Mouse (Mus musculus) macrophage (primary cell): ENCODE data around the gene Cd151. TPM values are rescaled to one million over a fixed set of nuclear protein-coding genes. Genes with fewer than 3 reads are reported as not detected.

ENCODE experiments used
- H3K27ac ChIP-seq: fragments of 350-480 bp; formaldehyde crosslinking; 2 replicates; pipeline ENCODE4 v1.9.0; 2021
- H3K36me3 ChIP-seq: fragments of 350-480 bp; formaldehyde crosslinking; 2 replicates; pipeline ENCODE4 v1.9.0; 2021; ENCODE audit errors: inconsistent target
- H3K4me3 ChIP-seq: fragments of 350-480 bp; formaldehyde crosslinking; 2 replicates; pipeline ENCODE4 v1.9.0; 2021; ENCODE audit errors: inconsistent target
- H3K79me2 ChIP-seq: fragments of 350-480 bp; formaldehyde crosslinking; 2 replicates; pipeline ENCODE4 v1.9.0; 2021; ENCODE audit errors: inconsistent target
- WGBS: methylation state at CpG from one replicate; pipeline ENCODE4 v1.1.7; 2026; ENCODE audit warnings: inconsistent platforms; ENCODE audit not compliant: missing documents; 5-methylcytosine and 5-hydroxymethylcytosine counted together
- polyA plus RNA-seq: library from polyadenylated mRNA; stranded (reverse); fragments of 250-400 nt; gene quantifications from 3 replicates; pipeline ENCODE4 v1.2.4, GENCODE M21; 2018; ENCODE audit warnings: inconsistent platforms

Gene Cd151
- polyA plus RNA-seq, 1 experiment from 2014 or later: 60.3 TPM

GRCm38 (mm10) chr7:141432741-141433516, 34.3 kb upstream of the Cd151 start:
- Histone ChIP-seq H3K36me3 (peaks cover 37% of the 10 kb centered on the region), H3K4me3 (no peak overlapping the region), H3K27ac (no peak overlapping the region), H3K79me2 (peaks cover 35% of the 10 kb centered on the region)
- 89% methylated on average over 5 of the region's 6 CpGs for WGBS

DNA sequence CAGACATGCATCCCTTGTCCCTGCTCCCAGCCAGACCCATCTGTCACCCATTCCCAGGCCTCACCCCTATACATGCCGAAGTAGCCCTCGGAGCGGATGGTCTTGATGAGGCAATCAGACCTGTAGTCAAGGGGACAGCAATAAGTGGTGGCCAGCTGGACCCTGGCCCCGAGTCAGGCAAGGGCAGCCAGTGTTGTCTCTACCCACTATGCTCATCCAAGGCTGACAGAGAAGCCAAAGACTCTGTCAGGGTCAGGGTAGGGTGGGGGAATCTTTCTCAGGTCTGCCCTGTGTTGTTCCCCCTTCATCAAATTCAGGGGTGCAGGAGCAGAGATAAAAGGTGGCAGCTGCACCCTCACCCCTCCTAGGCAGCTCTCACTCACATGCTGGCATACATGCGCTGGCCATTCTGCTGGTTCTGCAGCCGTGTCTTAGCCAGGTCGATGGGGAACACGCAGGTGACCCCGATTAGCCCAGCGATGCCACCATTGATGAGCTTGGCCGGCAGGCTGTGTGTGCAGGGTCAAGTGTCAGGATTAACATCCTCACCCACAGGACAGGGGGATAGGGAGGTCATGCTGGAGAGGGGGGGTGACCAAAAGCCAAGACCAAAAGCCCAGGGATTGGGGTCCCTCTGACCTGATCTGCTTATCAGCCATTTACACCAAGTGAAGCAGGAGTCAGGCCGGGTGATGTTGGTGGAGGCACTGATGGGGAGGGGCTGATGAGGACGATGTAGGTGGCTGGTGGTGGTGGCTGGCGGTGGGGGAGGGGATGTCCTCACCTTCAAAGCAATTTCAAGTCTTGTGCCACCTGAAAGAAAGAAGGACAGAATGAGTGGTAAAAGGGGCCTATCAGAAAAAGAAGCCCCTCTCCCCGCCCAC, 33.4 kb upstream of the Cd151 start:
- H3K4me3 ChIP-seq: peak overlapping the region; percentile 57
- WGBS: 90% methylated on average over 15 of the region's 15 CpGs
- peaks cover 35% of the 10 kb centered on the region for H3K79me2 ChIP-seq
- no peak overlapping the region for H3K27ac ChIP-seq
- peaks cover 37% of the 10 kb centered on the region for H3K36me3 ChIP-seq

DNA sequence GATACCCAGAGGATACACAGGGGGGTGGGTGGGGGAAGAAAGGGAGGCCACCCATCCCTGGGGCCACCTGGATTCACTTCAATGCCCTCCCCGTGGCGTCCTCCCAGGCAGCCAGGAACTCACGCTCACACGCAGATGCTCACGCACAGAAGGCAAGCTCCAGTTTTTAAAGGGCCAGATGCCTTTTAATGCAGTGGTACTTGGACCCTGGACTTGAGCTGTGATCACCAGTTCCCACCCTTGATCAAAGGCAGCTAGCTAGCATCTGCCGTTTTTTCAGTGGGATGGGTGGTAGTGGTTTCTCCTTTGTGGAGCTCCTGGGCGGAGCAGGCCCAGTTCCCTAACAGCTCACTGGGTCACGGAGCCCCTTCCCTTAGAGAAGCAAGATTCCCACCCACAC, 32.7 kb upstream of the Cd151 start:
- peak overlapping the region; percentile 27 for H3K27ac ChIP-seq
- H3K4me3 ChIP-seq: peak overlapping the region; percentile 57
- H3K36me3 ChIP-seq: peaks cover 37% of the 10 kb centered on the region
- H3K79me2 ChIP-seq: peaks cover 35% of the 10 kb centered on the region
- WGBS: 29% methylated on average over 8 of the region's 8 CpGs

GRCm38 (mm10) chr7:141435129-141435855, 31.9 kb upstream of the Cd151 start:
- Histone ChIP-seq H3K27ac (peak overlapping the region; percentile 61), H3K4me3 (peak overlapping the region; percentile 57), H3K36me3 (peaks cover 34% of the 10 kb centered on the region), H3K79me2 (peaks cover 35% of the 10 kb centered on the region)
- 5% methylated on average over 17 of the region's 17 CpGs for WGBS

DNA sequence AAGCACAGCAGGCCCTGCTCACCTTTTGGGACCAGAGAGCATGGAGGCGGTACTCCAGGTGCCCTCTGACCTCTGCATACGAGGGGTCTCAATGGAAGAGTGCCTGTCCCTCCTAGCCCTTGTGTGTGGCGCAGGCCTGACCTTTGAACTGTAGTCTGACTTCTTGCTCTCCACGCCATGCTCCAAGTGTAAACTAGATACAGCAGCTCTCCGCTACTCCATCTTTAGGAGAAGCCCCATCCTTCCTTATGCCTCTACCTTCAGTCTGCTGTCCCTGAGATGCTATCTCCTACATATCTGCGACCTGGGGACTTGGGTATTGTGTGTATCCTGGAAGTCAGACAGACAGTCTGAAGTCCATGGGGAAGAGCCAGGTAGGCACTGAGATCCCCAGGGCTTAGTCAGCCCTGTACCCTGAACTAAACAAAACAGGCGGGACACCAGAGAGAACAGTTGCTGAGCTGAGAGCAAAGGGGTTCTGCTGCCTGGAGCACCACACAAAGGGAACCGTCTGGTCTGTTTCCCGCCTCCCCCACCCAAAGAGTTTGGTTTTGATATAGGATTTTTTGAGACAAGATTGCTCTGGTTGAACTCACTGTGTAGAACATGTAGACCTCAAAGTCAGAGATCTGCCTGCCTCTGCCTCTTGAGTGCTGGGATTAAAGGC, 31.2 kb upstream of the Cd151 start:
- H3K36me3 ChIP-seq: peaks cover 27% of the 10 kb centered on the region
- WGBS: 91% methylated on average over 9 of the region's 9 CpGs
- H3K79me2 ChIP-seq: peaks cover 35% of the 10 kb centered on the region
- H3K4me3 ChIP-seq: peak overlapping the region; percentile 57
- peak overlapping the region; percentile 61 for H3K27ac ChIP-seq

DNA sequence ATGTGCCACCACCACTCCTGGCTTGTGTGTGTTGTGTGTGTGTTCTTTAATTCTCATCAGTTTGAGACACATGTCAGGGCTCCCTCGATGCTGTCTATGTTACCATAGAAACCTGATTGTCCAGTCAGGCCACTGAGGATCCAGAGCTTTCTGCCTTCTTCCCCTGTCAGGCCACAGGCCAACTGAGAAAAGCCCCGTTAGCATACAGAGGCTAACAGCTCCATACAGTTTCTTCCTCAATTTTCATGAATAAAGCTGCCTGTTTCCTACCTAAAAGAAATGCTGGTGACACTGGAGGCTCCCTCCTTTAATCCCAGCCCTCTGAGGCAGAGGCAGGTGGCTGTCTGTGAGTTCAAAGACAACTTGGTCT, 30.7 kb upstream of the Cd151 start:
- H3K4me3 ChIP-seq: peak overlapping the region; percentile 52
- H3K79me2 ChIP-seq: peaks cover 35% of the 10 kb centered on the region
- H3K27ac ChIP-seq: peak overlapping the region; percentile 61
- WGBS: 22% methylated on average over 2 of the region's 2 CpGs
- H3K36me3 ChIP-seq: peaks cover 22% of the 10 kb centered on the region

GRCm38 (mm10) chr7:141437178-141438120, 29.7 kb upstream of the Cd151 start, which contains the start of gene Slc25a22:
Slc25a22 (minus strand) TSS chr7:141437892.
- Histone ChIP-seq H3K4me3 (peak within 1 kb of the TSS; percentile 52), H3K27ac (peak within 1 kb of the TSS; percentile 61), H3K79me2 (peaks cover 39% of the 10 kb centered on the region), H3K36me3 (peaks cover 15% of the 10 kb centered on the region)
- 7% methylated on average over 52 of the region's 53 CpGs for WGBS

DNA sequence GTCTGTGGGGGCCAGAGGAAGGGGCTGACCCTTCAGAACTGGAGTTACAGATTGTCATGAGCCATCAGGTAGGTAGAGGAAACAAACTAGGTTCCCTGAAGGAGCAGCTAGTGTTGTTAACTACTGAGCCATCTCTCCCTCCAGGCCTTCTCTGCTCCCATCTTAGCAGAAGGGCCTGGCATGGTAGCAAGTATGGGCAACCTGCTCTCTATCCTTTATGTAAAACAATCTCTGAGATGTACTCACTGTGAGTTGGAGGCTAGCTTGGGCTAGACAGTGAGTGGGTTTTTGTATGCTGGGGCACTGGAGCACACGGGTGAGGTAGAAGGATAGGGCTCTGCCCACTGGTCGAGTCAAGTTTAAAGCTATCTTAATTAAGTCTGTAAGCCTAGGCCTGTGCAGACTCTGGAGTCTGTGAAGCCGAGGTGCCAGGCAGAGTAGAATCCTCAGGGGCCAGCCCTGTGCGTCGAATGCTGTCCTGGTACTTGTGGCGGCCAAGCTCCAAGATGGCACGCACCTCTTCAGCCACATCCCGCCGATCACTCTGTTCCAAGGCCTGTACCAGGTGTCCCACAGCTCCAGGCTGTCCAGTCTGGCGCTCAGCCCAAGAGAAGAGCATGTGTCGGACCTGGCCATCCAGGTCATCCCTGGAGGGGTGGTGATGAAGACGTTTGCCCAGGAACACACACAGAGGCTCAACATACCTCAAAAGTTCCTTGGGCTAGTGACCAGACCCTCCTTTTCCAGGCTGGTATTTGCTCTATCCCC, 28.8 kb upstream of the Cd151 start:
- Histone ChIP-seq H3K79me2 (peaks cover 45% of the 10 kb centered on the region), H3K36me3 (peaks cover 5% of the 10 kb centered on the region), H3K4me3 (no peak overlapping the region), H3K27ac (no peak overlapping the region)
- 98% methylated on average over 12 of the region's 12 CpGs for WGBS

GRCm38 (mm10) chr7:141439140-141439679, 28.0 kb upstream of the Cd151 start:
- WGBS: 96% methylated on average over 8 of the region's 10 CpGs
- Histone ChIP-seq H3K36me3 (no peaks in the 10 kb centered on the region), H3K4me3 (no peak overlapping the region), H3K79me2 (peaks cover 39% of the 10 kb centered on the region), H3K27ac (no peak overlapping the region)

GRCm38 (mm10) chr7:141439811-141440210, 27.4 kb upstream of the Cd151 start:
- Histone ChIP-seq H3K4me3 (no peak overlapping the region), H3K79me2 (peaks cover 32% of the 10 kb centered on the region), H3K36me3 (no peaks in the 10 kb centered on the region), H3K27ac (no peak overlapping the region)
- 95% methylated on average over 11 of the region's 11 CpGs for WGBS

GRCm38 (mm10) chr7:141440613-141441012, 26.6 kb upstream of the Cd151 start:
- Histone ChIP-seq H3K27ac (no peak overlapping the region), H3K79me2 (peaks cover 26% of the 10 kb centered on the region; the same call in 1 of the 2 replicates), H3K4me3 (no peak overlapping the region), H3K36me3 (no peaks in the 10 kb centered on the region)
- WGBS: 29% methylated on average over 5 of the region's 6 CpGs

DNA sequence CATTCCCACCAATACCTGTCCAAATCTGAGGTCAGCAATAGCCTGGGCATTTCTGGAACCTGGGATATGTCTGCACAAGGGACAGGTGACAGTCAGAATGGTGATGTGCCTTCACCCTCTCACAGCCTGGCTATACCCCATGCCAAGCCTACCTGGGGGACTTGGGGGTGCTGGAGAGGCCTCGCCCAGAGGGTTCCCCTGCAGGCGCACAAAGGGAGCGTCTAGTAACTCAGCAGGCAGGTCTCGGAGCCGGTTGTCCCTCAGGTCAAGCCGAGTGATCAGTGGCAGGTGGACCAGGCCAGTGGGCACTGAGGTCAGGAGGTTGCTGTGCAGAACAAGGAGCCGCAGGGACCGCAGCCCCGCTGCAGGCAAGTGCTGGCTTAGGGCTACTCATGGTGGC, 25.7 kb upstream of the Cd151 start:
- H3K79me2 ChIP-seq: peaks cover 18% of the 10 kb centered on the region; the same call in 1 of the 2 replicates
- H3K27ac ChIP-seq: no peak overlapping the region
- H3K36me3 ChIP-seq: no peaks in the 10 kb centered on the region
- 96% methylated on average over 4 of the region's 9 CpGs for WGBS
- H3K4me3 ChIP-seq: no peak overlapping the region
